Mouse (Mus musculus) urinary bladder, adult 18-20 months (tissue): ENCODE measurements around the gene Hdac4.
A peak's percentile ranks its signal among the peaks of the same experiment; 100 is the strongest.

ENCODE experiments used
- DNase-seq, 2 experiments: peaks; one replicate each; pipeline ENCODE4 v3.0.0; 2022; ENCODE audit warnings: low spot score in 2 of 2, mixed read lengths in 2 of 2

Gene Hdac4

DNA sequence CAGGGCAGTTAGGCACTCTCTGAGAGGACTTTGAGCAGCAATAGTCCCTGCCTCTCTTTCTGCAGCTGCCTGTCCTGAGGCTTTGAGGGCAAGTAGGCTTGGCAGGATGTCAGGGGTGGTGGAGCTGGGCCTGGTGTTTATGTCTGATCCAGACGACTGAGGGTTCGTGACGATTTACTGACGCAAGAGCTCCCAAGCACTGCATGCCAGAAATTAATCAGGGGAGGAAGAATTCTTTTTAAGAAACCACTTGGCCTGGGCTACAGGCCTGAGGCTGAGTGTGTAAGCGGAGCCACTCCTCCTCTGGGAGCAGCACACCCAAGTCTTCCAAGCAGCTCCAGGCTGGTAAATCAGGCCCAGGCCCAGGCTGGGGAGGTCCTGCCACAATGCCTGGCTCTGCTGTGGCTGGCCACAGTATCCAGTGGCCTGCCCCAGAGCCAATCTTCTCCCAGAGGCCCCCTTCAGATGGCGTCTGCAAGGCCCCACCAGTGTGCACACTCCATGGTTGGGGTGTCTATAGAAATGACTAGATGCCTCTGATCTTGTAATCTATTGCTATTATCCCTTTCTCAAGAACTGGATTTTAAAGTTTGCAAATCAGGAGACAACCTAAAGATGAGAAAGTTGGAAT, 64.9 kb downstream of the Hdac4 start:
- peak in 1 of 2 experiments; percentile 71 for DNase-seq

- no peak for DNase-seq
These were observed 65.7 kb downstream of the Hdac4 start for GRCm38 (mm10) chr1:92129751-92130150.

GRCm38 (mm10) chr1:92127785-92128184, 67.7 kb downstream of the Hdac4 start:
- DNase-seq: no peak

- no peak for DNase-seq
These were observed 68.1 kb downstream of the Hdac4 start for GRCm38 (mm10) chr1:92127366-92127765.

DNA sequence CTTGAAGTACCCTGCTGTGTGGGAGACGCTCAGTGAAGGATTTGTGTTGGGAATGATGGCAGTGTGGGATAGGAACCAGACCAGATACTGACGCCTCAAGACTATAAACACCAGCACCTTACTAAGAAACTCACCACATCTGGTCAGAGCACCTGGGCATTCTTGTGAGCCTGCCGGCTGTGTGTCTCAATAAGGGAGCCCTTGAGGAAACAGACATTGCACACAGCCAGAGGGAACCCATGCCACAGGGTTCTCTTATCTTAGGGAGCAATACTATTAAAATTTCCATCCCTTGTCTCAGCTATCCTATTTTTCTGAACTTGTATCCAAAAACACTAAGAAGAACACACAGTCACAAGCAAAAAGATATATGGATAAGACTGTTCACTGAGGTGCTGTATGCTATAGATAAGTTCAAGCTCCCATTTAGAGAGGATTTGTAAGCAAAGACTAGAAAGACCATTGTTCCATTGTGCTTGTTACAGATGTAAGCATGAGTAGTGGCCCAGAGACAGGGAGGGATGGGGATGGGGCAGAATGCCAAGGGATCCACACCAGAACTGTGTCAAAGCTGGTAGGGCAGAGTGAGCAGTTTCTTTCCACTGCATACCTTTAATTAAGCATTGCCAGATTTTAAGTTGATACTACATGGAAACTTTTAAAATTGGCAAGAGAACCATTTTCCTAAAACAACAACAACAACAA, 70.8 kb downstream of the Hdac4 start:
- DNase-seq: no peak

- DNase-seq: no peak
These were observed 76.2 kb downstream of the Hdac4 start for GRCm38 (mm10) chr1:92119303-92119702.

- DNase-seq: no peak
These were observed 77.9 kb downstream of the Hdac4 start for GRCm38 (mm10) chr1:92117597-92117996.

DNA sequence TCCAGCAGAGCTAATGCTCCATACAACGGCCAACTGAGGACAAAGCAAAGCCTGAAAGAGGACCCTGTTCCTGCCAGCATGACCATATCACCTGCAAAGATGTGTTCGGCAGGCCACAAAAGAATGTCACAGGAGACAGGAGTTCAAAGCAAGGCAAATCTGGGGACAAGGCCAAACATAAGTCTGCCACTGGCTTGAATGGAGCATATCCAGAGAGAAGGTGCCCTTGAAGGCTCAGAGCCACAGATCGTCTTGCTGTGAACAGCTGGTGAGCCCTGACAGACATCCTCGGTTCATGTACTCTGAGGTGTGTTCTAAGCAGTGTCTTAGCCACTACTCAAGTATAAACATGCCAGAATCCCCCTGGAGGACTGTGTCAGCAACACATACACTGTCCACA, 79.3 kb downstream of the Hdac4 start:
- no peak for DNase-seq

DNA sequence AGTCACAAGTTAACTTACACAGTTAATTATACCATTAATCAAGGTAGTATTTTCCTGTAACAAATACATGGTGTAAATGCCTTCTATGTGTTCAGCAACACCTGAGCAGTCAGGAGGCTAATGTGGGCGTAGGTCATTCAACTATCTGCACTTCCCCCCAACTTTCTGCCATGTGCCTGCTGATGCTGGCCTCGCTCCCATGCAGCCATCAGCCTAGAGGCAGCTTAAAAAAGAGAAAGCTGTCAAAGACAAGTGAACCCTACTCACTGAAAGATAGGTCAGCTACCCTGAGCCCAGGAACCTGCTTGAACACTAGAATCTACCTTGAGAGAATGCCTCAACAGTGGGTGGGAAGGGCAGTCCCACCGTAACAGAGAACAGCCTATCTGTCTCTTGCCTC, 81.4 kb downstream of the Hdac4 start:
- DNase-seq: no peak

DNA sequence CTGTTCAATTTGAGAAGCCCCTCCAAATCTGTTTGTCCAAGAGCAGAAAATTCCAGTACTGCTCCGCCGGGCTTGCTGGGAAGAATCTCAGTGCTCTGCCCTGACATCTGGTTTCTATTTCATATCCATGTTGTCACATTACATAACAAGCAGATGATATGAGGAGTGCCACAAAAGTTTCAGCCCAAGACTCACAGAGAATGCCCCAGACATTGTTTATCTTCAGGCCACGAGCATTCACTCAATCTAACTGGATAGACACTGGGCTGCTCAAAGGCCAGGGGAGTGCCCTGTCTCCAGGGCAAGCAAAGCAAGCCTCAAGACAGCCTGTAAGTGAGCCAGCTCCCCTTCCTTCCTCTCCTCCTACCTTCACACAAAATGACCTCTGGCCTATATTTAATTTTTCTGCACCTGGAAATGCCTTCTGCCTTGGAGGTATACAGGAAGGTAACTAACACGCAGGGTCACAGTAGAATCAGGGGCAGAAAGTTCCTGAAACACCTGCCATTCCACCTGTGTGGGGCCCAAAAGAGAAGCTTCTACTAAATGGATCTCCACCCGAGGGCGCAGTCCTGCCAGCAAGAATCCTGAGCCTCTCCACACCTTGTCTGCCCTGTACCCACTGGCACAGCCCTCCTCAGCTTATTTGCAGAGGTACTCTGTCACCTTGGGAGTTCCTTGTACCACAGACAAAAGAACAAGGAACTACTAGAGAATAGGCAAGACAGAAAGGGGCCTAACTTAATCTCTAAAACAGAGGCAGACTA, 82.1 kb downstream of the Hdac4 start:
- no peak for DNase-seq

- no peak for DNase-seq
These were observed 82.9 kb downstream of the Hdac4 start for GRCm38 (mm10) chr1:92112591-92112990.

GRCm38 (mm10) chr1:92111551-92111950, 83.9 kb downstream of the Hdac4 start:
- no peak for DNase-seq

DNA sequence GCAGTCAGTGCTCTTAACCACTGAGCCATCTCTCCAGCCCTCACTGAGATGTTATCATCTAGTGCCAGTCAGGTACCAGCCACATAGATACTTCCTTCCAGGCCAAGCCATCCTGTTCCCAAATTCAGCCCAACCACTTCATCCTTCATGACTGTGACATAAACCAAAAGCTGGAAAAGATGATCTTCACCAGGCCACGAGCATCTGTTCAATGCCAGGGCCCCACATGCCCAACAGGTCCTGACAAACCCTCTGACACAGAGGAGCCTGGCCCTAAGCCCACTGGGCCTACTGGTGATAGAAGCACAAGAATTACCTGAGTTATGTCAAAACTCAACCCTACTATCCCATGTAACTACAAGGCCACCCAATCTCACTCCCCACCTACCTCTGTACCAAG, 84.5 kb downstream of the Hdac4 start:
- no peak for DNase-seq

GRCm38 (mm10) chr1:92109221-92109620, 86.3 kb downstream of the Hdac4 start:
- DNase-seq: no peak

DNA sequence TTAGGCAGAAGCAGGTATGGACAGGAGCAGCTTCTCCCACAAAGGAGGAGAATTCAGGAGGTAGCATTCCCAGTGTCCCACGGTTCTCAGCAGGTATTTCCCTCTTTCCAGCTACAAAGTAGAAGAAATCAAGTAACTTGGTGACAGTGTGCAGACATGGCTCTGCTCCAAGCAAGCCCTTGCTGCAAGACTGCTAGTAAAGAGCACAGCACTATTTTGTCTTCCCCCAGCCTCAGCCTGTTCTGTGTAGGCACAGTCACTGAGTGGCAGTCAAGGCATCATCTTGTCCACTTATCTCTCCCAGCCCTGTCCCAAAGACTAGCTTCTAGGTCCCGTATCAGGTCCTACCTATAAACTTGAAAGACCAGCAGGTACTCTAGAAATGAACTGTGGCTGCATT, 86.9 kb downstream of the Hdac4 start:
- no peak for DNase-seq

DNA sequence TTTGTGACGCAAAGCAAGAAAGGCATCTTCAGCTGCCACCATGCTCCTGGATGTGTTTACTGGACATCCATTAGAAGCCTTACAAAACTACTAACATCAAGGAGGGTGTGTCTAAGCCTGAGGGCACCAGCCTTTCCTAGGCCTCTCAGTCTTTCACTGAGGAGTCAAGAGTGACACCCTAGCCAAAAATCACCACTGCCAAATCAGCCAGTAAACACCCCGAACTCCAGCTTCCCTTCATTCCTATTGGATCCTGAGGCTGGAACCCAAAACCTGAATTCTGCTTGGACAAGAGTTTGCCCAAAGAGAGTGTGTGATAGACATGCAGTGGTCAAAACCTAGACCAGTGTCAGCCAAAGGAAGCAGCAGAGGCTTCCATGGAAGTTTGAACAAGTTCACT, 87.5 kb downstream of the Hdac4 start:
- DNase-seq: no peak

GRCm38 (mm10) chr1:92107521-92107920, 88.0 kb downstream of the Hdac4 start:
- no peak for DNase-seq

GRCm38 (mm10) chr1:92106486-92107160, 88.9 kb downstream of the Hdac4 start:
- DNase-seq: no peak

DNA sequence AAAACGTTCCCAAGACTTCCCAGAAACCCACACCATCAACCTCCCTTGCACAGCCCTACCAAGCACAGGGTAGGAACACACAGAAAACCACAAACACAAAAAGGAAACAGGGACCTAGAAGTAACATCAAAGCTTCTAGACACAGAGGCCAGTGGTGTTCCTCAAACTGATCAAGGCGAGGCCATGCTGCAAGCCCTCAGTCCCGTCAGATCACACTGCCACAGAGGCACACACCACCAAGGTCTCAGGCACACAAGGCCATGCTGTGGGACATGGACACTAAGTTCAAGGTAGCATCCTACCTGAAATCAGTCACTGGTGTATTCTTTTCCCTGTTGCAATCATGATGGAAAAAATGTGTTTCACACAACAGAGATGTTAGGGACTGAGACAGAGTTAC, 90.8 kb downstream of the Hdac4 start:
- no peak for DNase-seq

DNA sequence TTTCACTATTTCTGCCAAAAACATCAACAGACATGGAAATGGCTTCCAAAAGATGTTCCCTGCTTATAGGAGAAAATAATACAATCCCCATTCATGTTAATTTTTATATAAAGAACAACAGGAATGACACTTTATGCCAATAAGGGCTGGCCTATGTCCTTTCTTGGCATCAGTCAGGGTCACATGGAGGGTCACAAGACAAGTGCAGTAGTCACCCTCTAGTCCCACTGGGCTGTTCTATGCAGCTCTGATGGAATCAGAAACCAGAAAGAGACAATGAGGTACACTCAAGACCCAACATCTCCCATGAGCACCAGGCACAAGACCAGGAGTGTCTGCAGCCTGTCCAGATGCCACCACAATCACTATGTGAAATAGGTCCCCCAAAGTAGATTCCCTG, 91.5 kb downstream of the Hdac4 start:
- no peak for DNase-seq

DNA sequence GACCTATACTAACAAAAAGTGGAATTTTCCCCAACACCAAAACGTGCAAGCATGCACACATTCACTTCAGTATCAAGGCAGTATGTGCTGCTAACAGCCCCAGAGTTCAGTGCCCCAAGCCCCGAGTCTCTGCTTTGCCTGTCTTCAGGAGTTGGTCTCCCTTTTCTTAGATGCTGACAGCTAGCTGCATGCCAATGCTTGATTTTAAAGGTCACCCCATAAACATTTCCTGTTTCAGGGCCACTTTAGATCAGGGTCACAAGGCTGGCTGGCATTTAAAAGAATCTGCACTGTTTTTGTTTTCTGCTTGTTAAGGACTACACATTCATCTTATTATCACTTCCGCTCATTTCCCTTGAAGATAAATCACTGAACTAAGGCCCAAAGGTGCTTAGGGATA, 92.1 kb downstream of the Hdac4 start:
- DNase-seq: no peak

GRCm38 (mm10) chr1:92102825-92103224, 92.7 kb downstream of the Hdac4 start:
- no peak for DNase-seq
